Mouse (Mus musculus) CH12.LX (cell line): ENCODE measurements around the gene Mrps36.
"Not testable (repeated sequence)": the region's sequence is repeated elsewhere in the genome, so short reads cannot be mapped to it uniquely, and the experiment has no call there.

Experiments used
- CTCF ChIP-seq, 2 experiments: IDR thresholded peaks in 1 of 2; conservative IDR thresholded peaks in 1 of 2; 2 replicates each; pipeline ENCODE4 v1.5.1; 2011 to 2012; ENCODE audit warnings: low read depth in 2 of 2, low read length in 2 of 2, improper control_type of control experiment in 1 of 2, inconsistent platforms in 1 of 2, mild to moderate bottlenecking in 1 of 2, moderate library complexity in 1 of 2
- EP300 ChIP-seq: IDR thresholded peaks from 2 replicates; pipeline ENCODE4 v1.6.1; 2011; ENCODE audit warnings: low read length, improper control_type of control experiment
- ETS1 ChIP-seq: conservative IDR thresholded peaks from 2 replicates; pipeline ENCODE4 v1.6.1; 2012; ENCODE audit warnings: low read depth, mild to moderate bottlenecking, inconsistent platforms, low read length, improper control_type of control experiment, moderate library complexity
- GABPA ChIP-seq: IDR thresholded peaks from 2 replicates; pipeline ENCODE4 v1.6.1; 2012; ENCODE audit warnings: low read depth, low read length, improper control_type of control experiment, inconsistent platforms; ENCODE audit not compliant: insufficient replicate concordance
- KAT2A ChIP-seq: IDR thresholded peaks from 2 replicates; pipeline ENCODE4 v1.6.1; 2012; ENCODE audit warnings: low read length, improper control_type of control experiment, inconsistent platforms; ENCODE audit not compliant: insufficient replicate concordance
- MXI1 ChIP-seq: IDR thresholded peaks from 2 replicates; pipeline ENCODE4 v1.6.1; 2011; ENCODE audit warnings: mild to moderate bottlenecking, low read depth, low read length, improper control_type of control experiment
- POLR2A ChIP-seq: IDR thresholded peaks from 2 replicates; pipeline ENCODE4 v1.6.1; 2011; ENCODE audit warnings: low read depth, mild to moderate bottlenecking, improper control_type of control experiment, low read length
- SIN3A ChIP-seq: IDR thresholded peaks from 2 replicates; pipeline ENCODE4 v1.6.1; 2012; ENCODE audit warnings: low read length, improper control_type of control experiment, inconsistent platforms
- USF1 ChIP-seq: IDR thresholded peaks from 2 replicates; pipeline ENCODE4 v1.6.1; 2014; ENCODE audit warnings: low read depth, mild to moderate bottlenecking, inconsistent platforms, low read length, improper control_type of control experiment
- ZC3H11A ChIP-seq: IDR thresholded peaks from 2 replicates; pipeline ENCODE4 v1.6.1; 2012; ENCODE audit warnings: low read depth, mild to moderate bottlenecking, inconsistent platforms, low read length, improper control_type of control experiment

GRCm38 (mm10) chr13:100728530-100728929, 15.9 kb downstream of the Mrps36 start:
- not testable (repeated sequence) for TF ChIP-seq ZC3H11A, POLR2A, KAT2A, ETS1, GABPA, SIN3A, MXI1, USF1, EP300
- 0 out of 4 replicates have a peak, but pooled peaks of 1 of the 2 experiments have one; percentile 2 for TF ChIP-seq CTCF (conservative IDR thresholded peaks at IDR 0.05 in 1 of 2, IDR thresholded peaks at IDR 0.05 in 1 of 2; ENCODE audit: low read depth in 2 of 2, low read length in 2 of 2)
